Mouse (Mus musculus) ovary, postnatal 14 days (tissue): ENCODE measurements around the gene Nr1i3.
A peak's percentile ranks its signal among the peaks of the same experiment; 100 is the strongest.

Experiments used
- DNase-seq: peaks from one replicate; pipeline ENCODE4 v3.0.0; 2022; ENCODE audit warnings: low spot score

The Nr1i3 gene

DNA sequence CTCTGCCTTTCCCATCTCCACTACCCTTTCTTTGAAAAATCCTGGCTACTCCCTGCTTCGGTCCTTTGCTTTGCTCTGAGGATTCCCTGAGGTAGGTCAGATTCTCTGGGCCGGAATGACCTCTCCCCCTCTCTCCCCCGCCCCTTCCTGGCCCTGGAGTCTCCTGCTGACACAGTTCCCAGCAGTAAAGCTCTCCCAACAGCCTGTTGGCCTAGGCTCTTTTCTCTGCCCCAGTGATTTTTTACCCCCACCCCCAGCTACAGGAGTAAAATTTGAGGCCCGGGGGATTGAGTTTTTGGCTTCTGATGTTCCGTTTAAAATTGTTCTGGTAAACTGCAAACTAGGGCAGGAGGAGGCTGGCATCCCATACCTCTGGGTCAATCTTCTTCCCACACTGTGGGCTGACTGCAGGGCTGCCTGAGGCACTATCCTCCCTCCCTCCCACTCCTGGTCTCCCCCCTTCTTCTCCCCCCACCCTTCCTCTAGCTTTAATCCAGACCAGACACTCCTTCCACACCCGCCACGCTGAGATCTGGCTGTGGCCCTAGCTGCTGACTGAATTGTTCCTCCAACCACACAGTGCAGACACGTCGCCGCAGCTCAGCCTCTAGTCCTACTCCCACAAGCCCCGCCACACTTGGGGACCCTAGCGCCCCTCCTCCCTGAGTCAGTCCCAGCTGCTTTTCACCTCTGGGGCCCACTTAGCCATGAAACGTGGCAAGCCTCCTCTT is 38.0 kb downstream of the Nr1i3 start:
- no peak for DNase-seq

DNA sequence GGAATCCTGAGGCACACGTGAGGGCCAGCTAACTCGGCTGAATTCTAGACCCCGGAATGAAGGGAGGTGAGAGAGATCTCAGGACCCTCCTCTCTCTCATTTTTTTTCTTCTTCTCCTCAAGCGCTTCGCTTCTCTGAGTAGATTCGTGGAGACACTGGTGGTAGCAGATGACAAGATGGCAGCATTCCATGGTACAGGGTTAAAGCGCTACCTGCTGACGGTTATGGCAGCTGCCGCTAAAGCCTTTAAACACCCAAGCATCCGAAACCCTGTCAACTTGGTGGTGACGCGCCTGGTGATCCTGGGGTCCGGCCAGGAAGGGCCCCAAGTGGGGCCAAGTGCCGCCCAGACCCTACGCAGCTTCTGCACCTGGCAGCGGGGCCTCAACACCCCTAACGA is 38.6 kb downstream of the Nr1i3 start:
- no peak for DNase-seq

DNA sequence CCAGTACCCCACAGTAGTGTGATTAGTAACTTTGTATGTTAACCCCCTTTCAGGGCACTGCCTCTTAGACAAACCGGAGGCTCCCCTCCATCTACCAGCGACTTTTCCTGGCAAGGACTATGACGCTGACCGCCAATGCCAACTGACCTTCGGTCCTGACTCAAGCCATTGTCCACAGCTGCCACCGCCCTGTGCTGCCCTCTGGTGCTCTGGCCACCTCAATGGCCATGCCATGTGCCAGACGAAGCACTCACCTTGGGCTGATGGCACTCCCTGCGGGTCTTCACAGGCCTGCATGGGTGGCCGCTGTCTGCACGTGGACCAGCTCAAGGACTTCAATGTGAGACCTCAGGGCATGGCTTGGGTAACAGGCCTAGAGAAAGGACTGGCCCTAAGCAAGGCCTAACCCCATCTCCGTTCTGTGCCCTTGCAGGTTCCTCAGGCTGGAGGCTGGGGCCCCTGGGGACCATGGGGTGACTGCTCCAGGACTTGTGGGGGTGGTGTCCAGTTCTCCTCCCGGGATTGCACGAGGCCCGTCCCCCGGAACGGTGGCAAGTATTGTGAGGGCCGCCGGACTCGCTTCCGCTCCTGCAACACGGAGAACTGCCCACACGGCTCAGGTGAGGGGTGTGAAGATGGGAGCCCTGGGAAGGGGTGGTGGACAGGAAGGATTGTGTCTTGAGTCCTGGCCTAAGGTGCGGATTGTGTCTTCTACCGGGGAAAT is 42.5 kb downstream of the Nr1i3 start:
- DNase-seq: no peak

- no peak for DNase-seq
Observed at GRCm38 (mm10) chr1:171256937-171257548, 43.3 kb downstream of the Nr1i3 start.

- DNase-seq: no peak
Observed at GRCm38 (mm10) chr1:171257781-171258180, 44.0 kb downstream of the Nr1i3 start.

DNA sequence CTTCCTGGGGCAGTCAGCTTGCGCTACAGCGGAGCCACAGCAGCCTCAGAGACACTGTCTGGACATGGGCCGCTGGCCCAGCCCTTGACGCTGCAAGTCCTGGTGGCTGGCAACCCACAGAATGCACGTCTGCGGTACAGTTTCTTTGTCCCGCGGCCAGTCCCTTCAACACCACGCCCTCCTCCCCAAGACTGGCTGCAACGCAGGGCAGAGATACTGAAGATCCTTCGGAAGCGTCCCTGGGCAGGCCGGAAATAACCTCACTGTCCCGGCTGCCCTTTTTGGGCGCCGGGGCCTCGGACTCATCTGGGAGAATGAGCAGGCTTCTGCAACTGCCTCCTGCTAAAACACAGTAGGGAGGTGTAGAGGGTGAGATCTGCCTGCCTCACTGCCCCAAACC is 45.2 kb downstream of the Nr1i3 start:
- DNase-seq: no peak

DNA sequence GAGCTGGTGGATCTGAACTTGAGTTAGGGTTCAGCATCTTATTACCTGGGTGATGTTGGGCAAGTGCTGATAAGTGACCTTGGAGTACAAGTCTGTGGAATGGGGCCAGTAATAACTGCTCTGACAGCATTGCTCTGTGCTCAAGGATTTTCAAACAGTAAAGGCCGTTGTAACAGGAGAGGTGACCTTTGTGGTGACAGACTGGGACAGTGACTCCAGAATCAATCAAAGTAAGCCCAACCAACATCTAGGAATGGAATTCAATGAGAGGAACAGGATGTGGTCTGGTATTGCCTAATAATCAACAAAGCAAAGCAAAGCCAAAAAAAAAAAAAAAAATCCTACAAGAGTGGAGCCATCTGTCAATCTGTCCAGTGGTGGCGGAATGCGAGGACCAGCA is 46.5 kb downstream of the Nr1i3 start:
- DNase-seq: no peak

GRCm38 (mm10) chr1:171262594-171263130 is 48.9 kb downstream of the Nr1i3 start:
- DNase-seq: peak; percentile 72

- DNase-seq: no peak
Observed at GRCm38 (mm10) chr1:171263185-171263611, 49.4 kb downstream of the Nr1i3 start.

- DNase-seq: no peak
Observed at GRCm38 (mm10) chr1:171263666-171264461, 50.1 kb downstream of the Nr1i3 start.

- no peak for DNase-seq
Observed at GRCm38 (mm10) chr1:171265971-171266744, 52.4 kb downstream of the Nr1i3 start.

DNA sequence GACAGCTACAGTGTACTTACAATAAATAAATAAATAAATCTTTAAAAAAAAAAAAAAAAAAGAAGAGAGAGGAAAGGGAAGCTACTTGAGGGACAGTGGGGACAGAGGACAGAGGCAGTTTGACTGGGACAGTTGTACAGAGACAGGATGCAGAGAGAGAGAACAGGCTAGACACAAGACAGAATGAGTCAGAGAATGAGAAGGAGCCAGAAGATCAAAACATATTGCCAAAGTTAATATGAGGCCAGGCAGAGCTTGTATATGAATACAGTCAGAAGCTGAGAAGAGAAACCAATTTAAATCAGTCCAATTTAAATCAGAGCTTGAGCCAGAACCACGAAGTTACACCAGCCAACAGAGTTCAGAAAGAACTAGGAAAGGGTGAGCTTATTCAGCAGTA is 54.6 kb downstream of the Nr1i3 start:
- no peak for DNase-seq

DNA sequence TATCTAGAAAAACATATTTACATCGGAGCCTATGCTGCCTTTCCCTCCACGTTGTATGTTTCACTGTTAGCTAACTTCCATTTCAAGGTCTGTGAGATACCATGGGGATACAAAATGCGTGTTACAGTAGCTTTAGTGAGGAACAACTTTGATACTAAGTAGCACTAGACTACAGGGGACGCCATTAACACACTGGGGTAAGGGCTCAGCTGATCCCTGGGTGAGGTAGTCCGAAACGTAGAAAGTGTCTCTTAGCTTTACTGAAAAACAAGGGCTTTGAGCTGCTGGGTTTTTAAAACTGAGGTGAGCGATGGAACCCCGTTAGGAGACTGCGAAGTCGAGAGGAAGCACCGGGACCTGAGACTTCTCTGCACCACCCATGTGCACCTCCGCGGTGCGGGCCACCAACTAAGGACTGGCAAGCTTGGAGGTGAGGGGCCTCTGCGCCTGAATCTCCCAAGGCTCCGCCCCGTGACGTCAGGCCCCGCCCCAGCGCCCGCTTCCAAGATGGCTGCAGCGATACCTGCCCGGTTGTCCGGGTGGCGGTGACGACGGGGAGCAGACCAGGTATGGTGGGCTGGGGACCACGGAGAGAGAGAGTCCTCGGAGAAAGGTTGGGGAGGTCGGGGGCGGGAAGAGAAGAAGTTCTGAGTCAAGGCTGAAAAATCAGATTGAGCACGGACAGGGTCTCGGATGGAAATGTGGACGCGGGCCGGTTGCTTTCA is 56.2 kb downstream of the Nr1i3 start, which contains the start of gene B4galt3:
TSS of gene B4galt3 (plus strand) at position 481 of the 725 bp plus-strand sequence.
- peak; percentile 97 for DNase-seq
